In the genomic region with DNA sequence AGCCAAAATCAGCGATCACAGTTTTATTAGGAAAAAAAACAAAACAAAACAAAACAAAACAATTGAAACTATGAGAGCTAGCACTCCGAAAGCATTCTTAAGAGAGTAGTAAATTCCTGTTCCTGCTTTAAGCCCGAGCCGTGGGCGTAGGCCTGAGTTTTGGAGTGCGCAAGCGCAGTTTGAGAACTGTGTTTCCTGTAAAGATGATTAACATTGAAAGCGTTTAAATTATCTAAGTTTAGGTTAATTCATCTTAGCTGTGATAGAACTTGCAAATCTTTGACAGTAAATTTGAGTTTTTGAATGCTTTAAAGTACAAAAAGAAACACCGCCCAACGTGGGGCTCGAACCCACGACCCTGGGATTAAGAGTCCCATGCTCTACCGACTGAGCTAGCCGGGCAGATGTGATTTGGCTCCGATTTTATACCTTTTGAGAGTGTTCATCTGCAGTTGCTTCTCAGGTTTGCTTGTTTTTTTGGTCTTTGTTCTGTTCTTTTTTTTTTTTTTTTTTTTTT, we compare ENCODE assay signal across 8 mouse cellular contexts. TPM values are rescaled to one million over a fixed set of nuclear protein-coding genes. Genes with fewer than 3 reads are reported as not detected.
DNase-seq lines count a peak whose midpoint lies in the region; ATAC-seq lines count a peak whose summit lies in the region.

No protein-coding gene starts in this region.

- H3K9me3 ChIP-seq in hindbrain, embryonic 14.5 days (ENCODE audit: control insufficient read depth, low read length), result no peaks in the 10 kb centered on the region

- peaks cover 10% of the 10 kb centered on the region for H3K36me3 ChIP-seq in hindbrain, embryonic 14.5 days (replicated peaks; ENCODE audit: control insufficient read depth, insufficient read depth)

- H3K4me1 ChIP-seq in hindbrain, embryonic 14.5 days (replicated peaks; ENCODE audit: control insufficient read depth, insufficient read depth, low read length), result peaks cover 10% of the 10 kb centered on the region; the same call in 1 of the 2 replicates

- WGBS in hindbrain, embryonic 14.5 days, result under 1% methylated on average over 15 of the region's 15 CpGs

- H3K27me3 ChIP-seq in hindbrain, embryonic 14.5 days (ENCODE audit: control insufficient read depth, insufficient read depth, low read length), result no peaks in the 10 kb centered on the region

- DNase-seq in T-cell, adult 2 months (ENCODE audit: low spot score), result peak; percentile 89
- peak; percentile 85 to 86 for DNase-seq in cerebellum, postnatal 25 days
- peak; percentile 90 to 91 for DNase-seq in frontal cortex, postnatal 25 days (ENCODE audit: low spot score in 2 of 2)
- peak; percentile 100 for DNase-seq in hindbrain, embryonic 14.5 days (ENCODE audit: low spot score)
- DNase-seq in layer of hippocampus, postnatal 25 days (ENCODE audit: extremely low spot score in 1 of 2, low spot score in 1 of 2), result peak; percentile 86 to 92
- DNase-seq in lung, postnatal 14 days, result peak; percentile 92
- peak; percentile 78 for DNase-seq in ovary, postnatal 36 days (ENCODE audit: low spot score)
- DNase-seq in thymus, postnatal 25 days, result peak; percentile 90

- peak overlapping the region; percentile 60 for H3K4me2 ChIP-seq in hindbrain, embryonic 14.5 days (replicated peaks)

- peak overlapping the region; percentile 77 for H3K9ac ChIP-seq in hindbrain, embryonic 14.5 days

- H3K27ac ChIP-seq in hindbrain, embryonic 14.5 days, result peak overlapping the region; percentile 91

- H3K4me3 ChIP-seq in hindbrain, embryonic 14.5 days (replicated peaks; ENCODE audit: low read length), result peak overlapping the region; percentile 65

- ATAC-seq in hindbrain, embryonic 14.5 days (ENCODE audit: low FRiP score), result peak; percentile 74

RNA-seq across cellular contexts. Expression of a gene that starts 5.6 kb away (rescaled TPM):
- 488 and 564 TPM in 2 replicates for polyA plus RNA-seq in hindbrain, embryonic 14.5 days (2014; fragmentation: Nextera tagmentation; extraction: Ambion mirVana)
- 100 to 1,000 TPM; 207 to 215 TPM for total RNA-seq in layer of hippocampus, postnatal 25 days (2021)

RNA-seq across cellular contexts. Expression of a gene that starts 31.2 kb away (rescaled TPM):
- polyA plus RNA-seq in hindbrain, embryonic 14.5 days (2014; fragmentation: Nextera tagmentation; extraction: Ambion mirVana), result 220 and 224 TPM in 2 replicates
- total RNA-seq in layer of hippocampus, postnatal 25 days (2021), result 100 to 1,000 TPM; 174 to 178 TPM

RNA-seq across cellular contexts. Expression of a gene that starts 46.9 kb away (rescaled TPM):
- 36.9 and 39.1 TPM in 2 replicates for polyA plus RNA-seq in hindbrain, embryonic 14.5 days (2014; fragmentation: Nextera tagmentation; extraction: Ambion mirVana)
- 10 to 100 TPM; 36.8 to 41.7 TPM for total RNA-seq in layer of hippocampus, postnatal 25 days (2021)

Comparison
In these comparisons a context has a peak if more than half of its experiments do, and no peak if none do; other contexts are left out.
1. Peak in every context shown above with its lines: DNase-seq, ATAC-seq, H3K4me3 ChIP-seq and H3K27ac ChIP-seq.